Mouse (Mus musculus) monocyte, adult 5-6 weeks (primary cell): ENCODE measurements around the gene Ehhadh. TPM values are rescaled to one million over a fixed set of nuclear protein-coding genes. Genes with fewer than 3 reads are reported as not detected.
"Not testable (repeated sequence)": the region's sequence is repeated elsewhere in the genome, so short reads cannot be mapped to it uniquely, and the experiment has no call there.

ENCODE experiments used
- ATAC-seq: fragments of 153-309, 156-312 bp; replicated peaks from 2 replicates; pipeline ENCODE4 v1.8.0; 2017; ENCODE audit warnings: mild to moderate bottlenecking; ENCODE audit not compliant: low TSS enrichment, insufficient number of reproducible peaks, severe bottlenecking, poor library complexity, low FRiP score
- total RNA-seq: library from RNA; stranded (forward); fragments of 200-1000, 200-491, 200-594 nt; gene quantifications from 3 replicates; pipeline ENCODE4 v1.2.3, GENCODE M21; 2017

Gene Ehhadh
- total RNA-seq, 1 experiment from 2014 or later = 1.8 TPM

- no peak for ATAC-seq
Measured at GRCm38 (mm10) chr16:21806892-21807291, 19.3 kb upstream of the Ehhadh start.

- no peak for ATAC-seq
Measured at GRCm38 (mm10) chr16:21804258-21804657, 16.7 kb upstream of the Ehhadh start.

- no peak for ATAC-seq
Measured at GRCm38 (mm10) chr16:21795071-21795470, 7.5 kb upstream of the Ehhadh start.

GRCm38 (mm10) chr16:21794697-21795045, 7.1 kb upstream of the Ehhadh start:
- no peak; the same call in 1 of the 2 replicates for ATAC-seq

GRCm38 (mm10) chr16:21793875-21794696, 6.5 kb upstream of the Ehhadh start, which contains the start of gene Map3k13:
Gene Map3k13 (plus strand): TSS chr16:21794346.
- peak; percentile 96 for ATAC-seq

GRCm38 (mm10) chr16:21793080-21793810, 5.6 kb upstream of the Ehhadh start:
- ATAC-seq = not testable (repeated sequence)

GRCm38 (mm10) chr16:21791779-21792178, 4.2 kb upstream of the Ehhadh start:
- no peak for ATAC-seq

GRCm38 (mm10) chr16:21790469-21790868, 2.9 kb upstream of the Ehhadh start:
- ATAC-seq = no peak

GRCm38 (mm10) chr16:21789180-21789579, 1.6 kb upstream of the Ehhadh start:
- ATAC-seq = no peak

GRCm38 (mm10) chr16:21788581-21788980, 974 bp upstream of the Ehhadh start:
- no peak for ATAC-seq

- ATAC-seq = no peak
Measured at GRCm38 (mm10) chr16:21786317-21786716, 1.3 kb downstream of the Ehhadh start.

- ATAC-seq = no peak
Measured at GRCm38 (mm10) chr16:21785000-21785399, 2.6 kb downstream of the Ehhadh start.

GRCm38 (mm10) chr16:21782807-21783206, 4.8 kb downstream of the Ehhadh start:
- ATAC-seq = no peak

- ATAC-seq = no peak
Measured at GRCm38 (mm10) chr16:21781895-21782294, 5.7 kb downstream of the Ehhadh start.

- no peak for ATAC-seq
Measured at GRCm38 (mm10) chr16:21781277-21781676, 6.3 kb downstream of the Ehhadh start.

GRCm38 (mm10) chr16:21779149-21779548, 8.5 kb downstream of the Ehhadh start:
- no peak for ATAC-seq

GRCm38 (mm10) chr16:21778293-21778866, 9.2 kb downstream of the Ehhadh start:
- ATAC-seq = no peak

GRCm38 (mm10) chr16:21774725-21775124, 12.9 kb downstream of the Ehhadh start:
- ATAC-seq = no peak

GRCm38 (mm10) chr16:21769667-21770066, 17.9 kb downstream of the Ehhadh start:
- no peak for ATAC-seq

GRCm38 (mm10) chr16:21768255-21768654, 19.4 kb downstream of the Ehhadh start:
- no peak for ATAC-seq
